Mouse (Mus musculus) left cerebral cortex, postnatal 10 days (tissue): ENCODE measurements around the gene Hist1h2bh. TPM values are rescaled to one million over a fixed set of nuclear protein-coding genes. Genes with fewer than 3 reads are reported as not detected.
A peak's percentile ranks its signal among the peaks of the same experiment; 100 is the strongest.

Source experiments
- DNase-seq, 2 experiments: peaks; one replicate each; pipeline ENCODE4 v3.0.0; 2021 to 2022; ENCODE audit warnings: low spot score in 2 of 2, mixed read lengths in 1 of 2; ENCODE audit errors: extremely low spot score in 1 of 2
- intact Hi-C: fragments of 180-260 bp; cut with DNase I; formaldehyde crosslinking; loops from one replicate; pipeline ENCODE4 v1.15.1; 2025
- total RNA-seq, 2 experiments: library from RNA; stranded (reverse); gene quantifications; 2 replicates each; pipeline ENCODE4 v1.2.3; 2021

The Hist1h2bh gene
- total RNA-seq, 2 experiments from 2014 or later: 1.4 to 1.7 TPM

DNA sequence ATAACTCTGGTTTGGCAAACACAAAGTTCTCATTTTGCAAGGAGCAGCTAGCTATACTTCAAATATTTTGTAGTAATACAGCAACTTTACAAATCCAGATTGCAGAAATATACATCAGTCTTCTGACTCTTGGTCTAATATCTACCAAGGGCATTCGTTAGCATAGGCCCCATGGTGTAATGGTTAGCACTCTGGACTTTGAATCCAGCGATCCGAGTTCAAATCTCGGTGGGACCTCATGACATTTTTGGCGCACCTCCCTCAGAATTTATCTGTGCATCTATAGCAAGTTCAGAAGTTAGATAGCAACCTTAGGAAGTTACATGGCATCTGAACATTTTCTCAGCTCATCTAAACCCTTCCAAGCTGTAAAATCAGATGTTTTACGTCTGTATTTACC, 24.3 kb downstream of the Hist1h2bh start:
- DNase-seq: peak; percentile 61 to 77

DNA sequence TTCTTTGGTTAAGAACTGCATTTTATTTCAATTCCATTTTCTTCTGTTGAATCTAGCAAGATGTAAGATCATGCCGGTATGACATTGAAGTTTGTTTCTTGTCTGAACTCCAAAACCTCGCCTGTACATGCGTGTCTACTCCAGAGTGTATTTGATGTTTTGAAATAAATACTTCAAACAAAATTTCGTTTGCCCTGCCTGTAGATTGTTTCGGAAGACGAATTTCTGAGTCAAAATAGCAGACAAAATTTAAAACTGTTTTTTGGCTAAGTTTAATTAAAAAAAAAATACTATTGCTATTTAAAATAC, 24.9 kb downstream of the Hist1h2bh start:
- DNase-seq: no peak
- intact Hi-C loops: loop anchor here (2.0 to 5.0 kb wide), 3 partner anchors 85 to 1576 kb away; no protein-coding TSS in a partner anchor

More for the DNA sequence above, 24.3 kb downstream of the Hist1h2bh start:
- intact Hi-C loops: loop anchor here (2.0 to 5.0 kb wide), 3 partner anchors 86 to 1577 kb away; no protein-coding TSS in a partner anchor

- peak; percentile 84 to 92 for DNase-seq
- intact Hi-C loops: loop anchor here (2.0 to 5.0 kb wide), 3 partner anchors 85 to 1575 kb away; no protein-coding TSS in a partner anchor
Measured at GRCm38 (mm10) chr13:23517603-23518294, 25.4 kb downstream of the Hist1h2bh start.

GRCm38 (mm10) chr13:23516822-23517602, 26.2 kb downstream of the Hist1h2bh start:
- DNase-seq: peak; percentile 61 to 72
- intact Hi-C loops: loop anchor here (5.0 kb wide), 2 partner anchors 215 to 1575 kb away; no protein-coding TSS in a partner anchor

DNA sequence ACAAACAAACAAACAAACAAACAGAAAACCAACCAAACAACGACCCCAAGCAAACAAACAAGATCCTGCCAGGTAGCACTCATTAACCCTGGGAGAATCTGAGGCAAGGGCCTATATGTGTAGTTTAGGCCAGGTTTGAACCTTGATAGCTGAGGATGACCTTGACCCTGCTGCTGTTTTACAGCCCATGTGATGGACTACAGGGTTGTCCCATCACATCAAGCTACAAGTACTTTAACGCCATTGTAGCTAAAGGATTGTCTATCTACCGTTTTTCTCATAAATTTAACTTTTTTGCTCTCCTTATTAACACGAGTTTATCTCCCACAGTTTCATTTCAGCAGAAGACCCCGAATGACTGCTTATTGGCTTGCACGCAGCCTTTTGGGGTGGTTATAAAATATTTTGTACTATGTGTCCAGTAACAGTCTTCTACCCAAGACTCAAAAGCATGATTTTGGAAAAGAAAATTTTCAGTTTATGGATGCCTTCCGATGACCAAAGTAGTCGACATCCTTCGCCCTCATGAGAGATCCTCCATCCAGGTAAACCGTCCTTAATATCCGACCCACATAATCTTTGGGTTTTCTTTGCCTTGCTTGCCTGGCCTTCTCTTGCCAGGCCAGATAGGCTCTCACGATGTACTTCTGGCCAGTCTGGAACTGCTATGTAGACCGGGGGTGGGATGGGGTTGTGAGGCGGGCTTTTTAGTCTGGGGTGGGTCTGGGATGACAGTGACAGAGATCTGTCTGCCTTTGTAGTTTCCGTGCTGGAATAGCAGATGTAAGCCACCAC, 27.2 kb downstream of the Hist1h2bh start:
- no peak for DNase-seq
- intact Hi-C loops: loop anchor here (5.0 kb wide), 2 partner anchors 214 to 1574 kb away; no protein-coding TSS in a partner anchor

DNA sequence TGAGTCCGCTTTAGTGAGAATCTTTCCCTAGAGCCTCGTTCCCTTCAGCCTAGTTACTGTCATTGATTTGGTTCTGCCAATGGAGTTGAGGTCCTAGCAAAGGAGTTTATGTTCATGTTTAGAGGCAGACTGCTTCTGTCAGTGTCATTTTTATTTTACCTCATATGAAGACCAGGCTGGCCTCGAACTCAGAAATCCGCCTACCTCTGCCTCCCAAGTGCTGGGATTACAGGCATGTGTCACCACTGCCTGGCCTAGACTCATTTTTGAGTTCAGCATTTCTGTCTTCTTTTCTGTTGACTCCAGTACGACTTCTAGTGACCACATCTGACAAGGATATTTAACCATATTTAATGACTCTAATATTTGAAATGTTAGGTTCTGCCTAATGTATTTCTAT, 27.9 kb downstream of the Hist1h2bh start:
- DNase-seq: no peak
- intact Hi-C loops: loop anchor here (5.0 kb wide), 2 partner anchors 213 to 1573 kb away; no protein-coding TSS in a partner anchor

GRCm38 (mm10) chr13:23513517-23513916, 29.7 kb downstream of the Hist1h2bh start:
- intact Hi-C loops: no loop called here

GRCm38 (mm10) chr13:23510127-23510526, 33.1 kb downstream of the Hist1h2bh start:
- DNase-seq: no peak
- intact Hi-C loops: no loop called here

More at GRCm38 (mm10) chr13:23513517-23513916, 29.7 kb downstream of the Hist1h2bh start:
- DNase-seq: no peak

- peak in 1 of 2 experiments; percentile 24 for DNase-seq
- intact Hi-C loops: no loop called here
Measured at GRCm38 (mm10) chr13:23506819-23507515, 36.2 kb downstream of the Hist1h2bh start.

GRCm38 (mm10) chr13:23506351-23506750, 36.8 kb downstream of the Hist1h2bh start:
- intact Hi-C loops: no loop called here
- DNase-seq: peak in 1 of 2 experiments; percentile 26

DNA sequence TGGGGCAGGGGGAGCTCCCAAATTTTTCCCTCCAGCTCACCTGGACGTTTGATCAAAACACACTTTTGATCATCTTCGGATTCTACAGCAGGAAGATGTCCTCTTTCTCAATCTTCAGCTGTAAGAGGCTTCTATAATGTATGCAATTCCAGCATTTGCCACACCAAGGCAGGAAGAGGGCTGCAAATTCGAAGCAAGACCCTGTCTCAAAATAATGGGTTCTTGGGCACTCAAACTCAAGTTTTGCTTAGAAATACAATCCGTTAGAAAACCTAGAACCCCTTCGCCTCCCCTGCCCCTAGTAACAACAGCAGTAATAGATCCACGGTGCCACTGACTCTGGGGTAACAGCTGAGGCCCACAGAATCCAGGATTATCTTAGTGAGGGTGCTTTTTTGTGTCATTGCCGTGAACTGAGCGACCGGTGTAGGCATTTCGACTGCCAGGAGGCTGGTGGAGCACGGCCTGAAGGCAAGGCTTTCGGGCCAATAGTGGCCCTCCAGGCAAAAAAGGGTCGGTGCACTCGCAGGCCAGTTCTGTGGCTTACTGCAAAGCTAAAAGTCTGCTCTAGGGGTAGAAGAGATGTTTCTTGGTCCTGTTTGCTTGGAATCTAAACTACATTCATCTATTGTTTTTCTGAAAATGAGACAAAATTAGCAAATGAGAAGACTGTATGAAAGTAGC, 37.4 kb downstream of the Hist1h2bh start:
- intact Hi-C loops: no loop called here
- no peak for DNase-seq

DNA sequence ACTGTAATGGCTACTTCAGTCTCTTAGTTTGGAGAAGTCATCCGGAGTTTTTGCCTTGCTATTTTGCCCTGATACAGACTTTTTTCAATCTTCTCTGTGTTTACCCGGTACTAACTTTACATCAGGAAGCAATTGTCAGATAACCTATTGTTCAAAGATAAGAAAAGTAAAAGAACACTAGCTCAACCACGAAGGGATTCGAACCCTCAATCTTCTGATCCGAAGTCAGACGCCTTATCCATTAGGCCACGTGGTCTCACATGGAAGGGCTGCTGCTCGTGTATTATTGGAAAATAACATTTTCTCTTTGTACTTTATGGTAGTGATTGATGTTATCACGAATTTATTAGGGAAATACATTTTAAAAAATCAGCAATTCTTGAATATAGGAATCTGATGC, 39.4 kb downstream of the Hist1h2bh start:
- DNase-seq: peak; percentile 28 to 45
- intact Hi-C loops: loop anchor here (5.0 kb wide), 1 partner anchor 36 kb away; the partner anchor contains the start of gene Btn1a1

DNA sequence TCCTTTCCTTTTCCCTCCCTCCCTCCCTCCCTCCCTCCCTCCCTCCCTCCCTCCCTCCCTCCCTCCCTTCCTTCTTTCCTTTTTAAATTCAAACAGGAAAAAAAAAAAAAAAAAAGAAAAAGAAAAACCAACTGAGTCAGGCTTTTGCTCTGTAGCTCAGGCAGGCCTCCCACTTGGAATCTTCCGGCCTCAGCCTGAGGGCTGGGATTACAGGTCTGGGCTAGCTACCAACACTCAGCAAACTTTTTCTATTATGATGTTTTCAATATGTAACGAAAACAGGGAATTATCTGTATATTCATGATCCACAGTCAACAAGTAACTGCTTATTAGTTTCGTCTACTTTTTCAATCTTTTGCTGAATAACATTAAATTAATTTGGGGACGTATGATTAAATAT, 40.3 kb downstream of the Hist1h2bh start:
- no peak for DNase-seq
- intact Hi-C loops: loop anchor here (5.0 kb wide), 1 partner anchor 36 kb away; the partner anchor contains the start of gene Btn1a1

DNA sequence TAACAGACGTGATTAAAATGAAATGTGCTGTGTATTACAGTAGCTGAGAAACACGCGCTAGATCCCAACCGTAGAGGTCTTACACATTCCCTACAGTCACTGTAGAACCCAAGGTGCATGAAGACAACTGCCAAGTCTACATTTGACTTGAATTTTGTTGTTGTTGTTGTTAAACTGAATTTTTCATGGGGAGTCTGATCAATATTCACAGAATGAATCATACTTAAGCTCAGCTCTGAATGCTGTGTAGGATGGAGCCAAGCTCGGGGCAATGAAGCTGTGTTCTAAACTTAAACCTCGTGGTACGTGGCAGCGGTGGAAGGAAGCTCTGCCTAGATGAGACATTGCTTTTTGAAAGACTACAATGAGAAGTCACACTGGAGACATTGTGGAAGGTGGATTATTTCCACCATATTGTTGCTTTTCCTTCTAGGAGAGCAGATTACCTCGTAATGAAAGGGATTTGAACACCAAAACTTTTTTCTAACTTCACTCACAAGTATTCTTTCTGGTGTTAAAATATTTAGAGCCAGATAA, 41.1 kb downstream of the Hist1h2bh start:
- intact Hi-C loops: loop anchor here (5.0 kb wide), 1 partner anchor 35 kb away; the partner anchor contains the start of gene Btn1a1
- no peak for DNase-seq

GRCm38 (mm10) chr13:23501511-23501910, 41.7 kb downstream of the Hist1h2bh start:
- DNase-seq: no peak
- intact Hi-C loops: loop anchor here (5.0 kb wide), 1 partner anchor 34 kb away; the partner anchor contains the start of gene Btn1a1

DNA sequence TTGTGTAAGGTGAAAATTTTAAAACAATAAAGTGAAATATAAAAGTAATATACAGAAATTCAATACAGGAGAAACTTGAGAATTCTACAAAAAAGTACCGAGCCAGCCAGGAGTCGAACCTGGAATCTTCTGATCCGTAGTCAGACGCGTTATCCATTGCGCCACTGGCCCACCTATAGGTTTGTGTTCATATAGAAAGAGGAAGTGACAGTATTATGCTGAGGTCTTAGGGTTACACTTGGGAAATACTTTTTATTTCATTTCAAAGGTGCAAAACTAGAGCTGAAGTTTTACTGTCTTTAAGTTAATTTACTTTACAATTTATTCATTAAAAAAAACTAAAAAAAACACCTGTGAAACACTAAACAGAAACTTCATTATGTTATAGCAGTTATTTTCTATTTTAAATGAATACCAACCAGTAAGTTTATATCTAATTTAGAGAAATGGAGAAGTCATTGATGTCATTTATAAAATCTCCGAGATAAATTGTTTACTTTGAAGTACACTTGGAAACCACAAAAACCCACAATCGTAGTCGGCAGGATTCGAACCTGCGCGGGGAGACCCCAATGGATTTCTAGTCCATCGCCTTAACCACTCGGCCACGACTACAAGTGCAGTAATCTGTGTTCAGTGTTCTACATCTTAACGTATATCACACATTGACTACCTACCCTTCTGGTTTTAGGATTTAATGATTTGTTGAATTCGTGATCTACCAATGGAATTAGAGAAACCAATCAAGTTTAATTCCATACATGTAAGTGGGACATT, 42.6 kb downstream of the Hist1h2bh start:
- peak; percentile 47 to 74 for DNase-seq
- intact Hi-C loops: loop anchor here (5.0 kb wide), 1 partner anchor 33 kb away; the partner anchor contains the start of gene Btn1a1
